Comparison of ENCODE assay signal across 9 mouse cellular contexts in genomic region chr1:38438447-38438846, GRCm38 (mm10).
A peak's percentile ranks its signal among the peaks of the same experiment; 100 is the strongest.
DNase-seq lines count a peak whose midpoint lies in the region; ATAC-seq and TF ChIP-seq lines count a peak whose summit lies in the region.
"Had no signal": no experiment of that assay in that cellular context is flagged by ENCODE, and none has a peak within 500 bp of the region (broad histone marks: within the 10 kb centered on the region; RNA-seq: fewer than 3 reads in every experiment).

No protein-coding gene starts in this region.

- H3K27ac ChIP-seq in intestine, embryonic 15.5 days: no peak overlapping the region
- H3K27ac ChIP-seq in intestine, postnatal 0 days (ENCODE audit: low read depth, low read length): no peak overlapping the region
- peak overlapping the region; percentile 85 for H3K27ac ChIP-seq in forebrain, embryonic 16.5 days (ENCODE audit: low read length)
- H3K27ac ChIP-seq in neural tube, embryonic 14.5 days (ENCODE audit: low read depth, low read length): peak overlapping the region; percentile 74

- H3K4me2 ChIP-seq in intestine, embryonic 15.5 days (replicated peaks): no peak overlapping the region
- no peak overlapping the region for H3K4me2 ChIP-seq in intestine, postnatal 0 days (replicated peaks; ENCODE audit: low read depth)
- peak overlapping the region; percentile 31 for H3K4me2 ChIP-seq in forebrain, embryonic 16.5 days (ENCODE audit: low read length)
- 0 out of 2 replicates have a peak overlapping the region, but pooled peaks have one; percentile 6 for H3K4me2 ChIP-seq in neural tube, embryonic 14.5 days (ENCODE audit: low read depth, low read length)

- no peaks in the 10 kb centered on the region for H3K27me3 ChIP-seq in intestine, embryonic 15.5 days (replicated peaks)
- no peaks in the 10 kb centered on the region for H3K27me3 ChIP-seq in intestine, postnatal 0 days (replicated peaks; ENCODE audit: control insufficient read depth, insufficient read depth, low read length)
- no peaks in the 10 kb centered on the region for H3K27me3 ChIP-seq in forebrain, embryonic 16.5 days (replicated peaks; ENCODE audit: control insufficient read depth, insufficient read depth, low read length)
- no peaks in the 10 kb centered on the region for H3K27me3 ChIP-seq in neural tube, embryonic 14.5 days (ENCODE audit: control insufficient read depth, insufficient read depth, low read length)

- 47% methylated on average over 4 of the region's 4 CpGs for WGBS in intestine, embryonic 15.5 days
- WGBS in intestine, postnatal 0 days: 52% methylated on average over 4 of the region's 4 CpGs
- 11% methylated on average over 4 of the region's 4 CpGs for WGBS in forebrain, embryonic 16.5 days
- WGBS in neural tube, embryonic 14.5 days: 14% methylated on average over 4 of the region's 4 CpGs

- no peak overlapping the region for H3K9ac ChIP-seq in intestine, embryonic 15.5 days
- H3K9ac ChIP-seq in intestine, postnatal 0 days (ENCODE audit: low read depth, low read length): no peak overlapping the region
- no peak overlapping the region for H3K9ac ChIP-seq in forebrain, embryonic 16.5 days (replicated peaks; ENCODE audit: low read depth, low read length)
- H3K9ac ChIP-seq in neural tube, embryonic 14.5 days (replicated peaks; ENCODE audit: low read depth, low read length): no peak overlapping the region; the same call in 1 of the 2 replicates

- peak; percentile 43; the same call in 1 of the 2 replicates for ATAC-seq in intestine, embryonic 15.5 days
- no peak for ATAC-seq in intestine, postnatal 0 days
- ATAC-seq in forebrain, embryonic 16.5 days: peak; percentile 94
- peak; percentile 31; the same call in 1 of the 2 replicates for ATAC-seq in neural tube, embryonic 14.5 days (ENCODE audit: low read depth)

- H3K4me1 ChIP-seq in intestine, embryonic 15.5 days (replicated peaks): peaks cover 19% of the 10 kb centered on the region
- no peaks in the 10 kb centered on the region for H3K4me1 ChIP-seq in intestine, postnatal 0 days (replicated peaks; ENCODE audit: control insufficient read depth, insufficient read depth, low read length)
- H3K4me1 ChIP-seq in forebrain, embryonic 16.5 days (replicated peaks; ENCODE audit: control insufficient read depth, insufficient read depth, low read length): peaks cover 49% of the 10 kb centered on the region
- peaks cover 51% of the 10 kb centered on the region for H3K4me1 ChIP-seq in neural tube, embryonic 14.5 days (ENCODE audit: control insufficient read depth, insufficient read depth, low read length)

- TF ChIP-seq CTCF in intestine, postnatal 0 days (IDR thresholded peaks at IDR 0.05; ENCODE audit: low read depth): no peak

- no peaks in the 10 kb centered on the region for H3K9me3 ChIP-seq in intestine, embryonic 15.5 days
- H3K9me3 ChIP-seq in intestine, postnatal 0 days (ENCODE audit: control insufficient read depth): no peaks in the 10 kb centered on the region
- no peaks in the 10 kb centered on the region for H3K9me3 ChIP-seq in forebrain, embryonic 16.5 days (ENCODE audit: control insufficient read depth, low read length)
- no peaks in the 10 kb centered on the region for H3K9me3 ChIP-seq in neural tube, embryonic 14.5 days (ENCODE audit: control insufficient read depth, low read length)
- H3K9me3 ChIP-seq: G1E had no signal

- DNase-seq in layer of hippocampus, postnatal 36 days: peak; percentile 76 to 81
- no peak for DNase-seq in urinary bladder, postnatal 4 days (ENCODE audit: low spot score in 2 of 2)
- DNase-seq in ovary, postnatal 14 days (ENCODE audit: low spot score): no peak
- no peak for DNase-seq in thymus, postnatal 0 days (ENCODE audit: low spot score)

- H3K36me3 ChIP-seq in intestine, embryonic 15.5 days: no peaks in the 10 kb centered on the region
- H3K36me3 ChIP-seq in intestine, postnatal 0 days (ENCODE audit: control insufficient read depth, insufficient read depth): no peaks in the 10 kb centered on the region
- no peaks in the 10 kb centered on the region for H3K36me3 ChIP-seq in forebrain, embryonic 16.5 days (ENCODE audit: control insufficient read depth, insufficient read depth)
- no peaks in the 10 kb centered on the region for H3K36me3 ChIP-seq in neural tube, embryonic 14.5 days (ENCODE audit: control insufficient read depth, insufficient read depth, low read length)
- H3K36me3 ChIP-seq: G1E had no signal

- H3K4me3 ChIP-seq in intestine, embryonic 15.5 days (replicated peaks): no peak overlapping the region
- no peak overlapping the region for H3K4me3 ChIP-seq in intestine, postnatal 0 days (ENCODE audit: low read depth, low read length)
- no peak overlapping the region for H3K4me3 ChIP-seq in forebrain, embryonic 16.5 days (replicated peaks; ENCODE audit: low read length)
- H3K4me3 ChIP-seq in neural tube, embryonic 14.5 days (ENCODE audit: low read depth, low read length): no peak overlapping the region

Comparison
In these comparisons a context has a peak if more than half of its experiments do, and no peak if none do; other contexts are left out.
1. H3K27ac ChIP-seq: peak in forebrain, embryonic 16.5 days (single experiment) and neural tube, embryonic 14.5 days (single experiment); none in intestine, embryonic 15.5 days (single experiment) and intestine, postnatal 0 days (single experiment).
2. H3K4me2 ChIP-seq: peak in forebrain, embryonic 16.5 days (single experiment) and neural tube, embryonic 14.5 days (single experiment); none in intestine, embryonic 15.5 days (single experiment) and intestine, postnatal 0 days (single experiment).
3. DNase-seq: peak in layer of hippocampus, postnatal 36 days (2 of 2); none in urinary bladder, postnatal 4 days (0 of 2), ovary, postnatal 14 days (single experiment) and thymus, postnatal 0 days (single experiment).